Mouse (Mus musculus): Measurements from ENCODE around the gene Hspa1l.
"Not testable (repeated sequence)": the region's sequence is repeated elsewhere in the genome, so short reads cannot be mapped to it uniquely, and the experiment has no call there.

Hspa1l gene

GRCm38 (mm10) chr17:35004075-35004717 lies 31.7 kb downstream of the Hspa1l start:
- DNase-seq (ENCODE audit: low spot score): no peak

- no peak for DNase-seq (ENCODE audit: low spot score)
Observed at GRCm38 (mm10) chr17:35005158-35005557, 32.7 kb downstream of the Hspa1l start.

- DNase-seq (ENCODE audit: low spot score): not testable (repeated sequence)
Observed at GRCm38 (mm10) chr17:35005902-35006301, 33.4 kb downstream of the Hspa1l start.

- DNase-seq (ENCODE audit: low spot score): no peak
Observed at GRCm38 (mm10) chr17:35007387-35007991, 35.0 kb downstream of the Hspa1l start.

GRCm38 (mm10) chr17:35009586-35009985 lies 37.1 kb downstream of the Hspa1l start:
- DNase-seq (ENCODE audit: low spot score): no peak

- no peak for DNase-seq (ENCODE audit: low spot score)
Observed at GRCm38 (mm10) chr17:35011440-35011839, 38.9 kb downstream of the Hspa1l start.

GRCm38 (mm10) chr17:35012430-35012829 lies 39.9 kb downstream of the Hspa1l start:
- no peak for DNase-seq (ENCODE audit: low spot score)

GRCm38 (mm10) chr17:35013221-35013620 lies 40.7 kb downstream of the Hspa1l start:
- no peak for DNase-seq (ENCODE audit: low spot score)

GRCm38 (mm10) chr17:35015296-35015695 lies 42.8 kb downstream of the Hspa1l start:
- no peak for DNase-seq (ENCODE audit: low spot score)

- DNase-seq (ENCODE audit: low spot score): no peak
Observed at GRCm38 (mm10) chr17:35016376-35016775, 43.9 kb downstream of the Hspa1l start, which contains the start of gene Vwa7. TSS of gene Vwa7 (plus strand) at chr17:35016579.

GRCm38 (mm10) chr17:35016791-35017705 lies 44.5 kb downstream of the Hspa1l start:
- DNase-seq (ENCODE audit: low spot score): no peak

GRCm38 (mm10) chr17:35017706-35018030 lies 45.2 kb downstream of the Hspa1l start:
- no peak for DNase-seq (ENCODE audit: low spot score)

GRCm38 (mm10) chr17:35018171-35018570 lies 45.7 kb downstream of the Hspa1l start:
- no peak for DNase-seq (ENCODE audit: low spot score)

GRCm38 (mm10) chr17:35019894-35020293 lies 47.4 kb downstream of the Hspa1l start:
- DNase-seq (ENCODE audit: low spot score): no peak

GRCm38 (mm10) chr17:35020551-35020950 lies 48.0 kb downstream of the Hspa1l start:
- DNase-seq (ENCODE audit: low spot score): no peak

- DNase-seq (ENCODE audit: low spot score): peak; percentile 85
Observed at GRCm38 (mm10) chr17:35021163-35021808, 48.8 kb downstream of the Hspa1l start.

- DNase-seq (ENCODE audit: low spot score): peak; percentile 68
Observed at GRCm38 (mm10) chr17:35021842-35022477, 49.5 kb downstream of the Hspa1l start.

- DNase-seq (ENCODE audit: low spot score): no peak
Observed at GRCm38 (mm10) chr17:35022541-35023060, 50.1 kb downstream of the Hspa1l start.

GRCm38 (mm10) chr17:35023221-35023620 lies 50.7 kb downstream of the Hspa1l start:
- no peak for DNase-seq (ENCODE audit: low spot score)

GRCm38 (mm10) chr17:35023756-35024155 lies 51.3 kb downstream of the Hspa1l start:
- DNase-seq (ENCODE audit: low spot score): no peak

GRCm38 (mm10) chr17:35024261-35024660 lies 51.8 kb downstream of the Hspa1l start:
- no peak for DNase-seq (ENCODE audit: low spot score)
